Mouse (Mus musculus): ENCODE results near the gene Pnmal1. TPM values are rescaled to one million over a fixed set of nuclear protein-coding genes. Genes with fewer than 3 reads are reported as not detected.
A peak's percentile ranks its signal among the peaks of the same experiment; 100 is the strongest.
"Not testable (repeated sequence)": the region's sequence is repeated elsewhere in the genome, so short reads cannot be mapped to it uniquely, and the experiment has no call there.

Pnmal1 gene
- polyA plus RNA-seq, 2 experiments from 2014 or later, result not detected

DNA sequence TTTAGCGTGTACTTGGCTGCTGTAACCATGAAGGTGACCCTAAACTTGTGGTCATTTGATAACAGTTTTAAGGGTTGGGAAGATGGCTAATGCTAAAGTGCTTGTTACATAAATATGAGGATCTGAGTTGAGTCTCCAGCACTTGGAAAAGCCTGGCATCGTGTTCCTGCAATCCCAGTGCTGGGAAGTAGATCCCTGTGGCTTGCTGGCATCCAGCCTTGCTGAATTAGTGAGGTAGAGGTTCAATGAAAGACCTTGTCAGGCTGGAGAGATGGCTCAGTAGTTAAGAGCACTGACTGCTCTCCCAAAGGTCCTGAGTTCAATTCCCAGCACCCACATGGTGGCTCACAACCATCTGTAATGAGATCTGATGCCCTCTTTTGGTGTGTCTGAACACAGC lies 5.7 kb upstream of the Pnmal1 start:
- not testable (repeated sequence) for ATAC-seq

DNA sequence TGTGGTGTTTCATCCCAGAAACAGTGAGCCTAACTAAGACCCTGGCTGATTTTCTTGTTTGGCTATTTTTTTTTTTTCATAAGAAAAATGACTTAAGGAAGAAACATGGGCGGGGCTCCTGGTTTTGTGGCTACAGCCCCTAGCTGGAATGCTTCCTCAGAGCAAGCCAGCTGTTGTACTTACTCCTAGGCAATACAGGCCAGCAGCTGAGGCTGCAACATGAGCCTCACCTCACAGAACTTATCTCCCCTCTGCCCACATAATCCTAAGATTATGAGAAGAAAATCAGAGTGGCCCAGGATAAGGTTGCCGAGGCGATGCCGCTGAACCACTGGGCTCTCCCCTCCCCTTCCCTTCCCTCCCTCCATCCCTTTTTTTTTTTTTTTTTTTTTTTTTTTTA lies 3.8 kb upstream of the Pnmal1 start:
- ATAC-seq, result no peak

DNA sequence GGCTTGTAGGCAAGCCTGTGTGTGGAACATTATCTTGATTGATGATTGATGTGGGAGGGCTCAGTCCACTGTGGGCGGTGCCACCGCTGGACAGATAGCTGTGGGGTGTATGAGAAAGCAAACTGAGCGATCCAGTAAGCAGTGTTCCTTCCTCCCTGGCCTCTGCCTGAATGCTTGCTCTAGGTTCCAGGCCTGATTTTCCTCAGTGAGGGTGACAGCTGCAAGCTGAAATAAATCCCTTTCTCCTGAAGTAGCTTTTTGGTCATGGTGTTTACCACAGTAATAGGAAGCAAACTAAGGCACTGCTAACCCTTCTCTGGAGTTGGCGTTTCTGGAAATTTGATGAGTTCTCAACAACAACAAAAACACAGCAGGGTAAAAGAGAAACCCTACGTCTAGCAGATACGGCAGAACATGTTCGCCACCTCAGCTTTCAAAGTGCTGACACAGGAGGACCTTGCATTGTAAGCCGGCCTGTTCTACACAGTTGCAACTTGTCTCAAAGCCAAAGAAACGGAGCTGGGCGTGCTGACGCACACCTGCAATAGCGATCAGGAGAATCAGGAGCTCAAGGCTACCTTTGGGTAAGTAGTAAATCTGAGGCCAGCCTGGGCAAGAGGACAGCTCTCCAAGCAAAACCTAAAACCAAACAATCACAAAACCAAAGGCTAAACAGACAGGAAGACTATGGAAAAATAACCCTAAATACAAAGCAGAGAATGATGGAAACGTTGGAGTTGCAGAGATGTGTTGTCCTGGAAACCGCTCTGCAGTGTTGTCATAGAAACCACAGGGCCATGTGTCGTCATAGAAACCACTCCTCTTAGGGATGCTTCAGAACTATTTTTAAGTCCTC lies 2.8 kb upstream of the Pnmal1 start:
- ATAC-seq, result no peak

DNA sequence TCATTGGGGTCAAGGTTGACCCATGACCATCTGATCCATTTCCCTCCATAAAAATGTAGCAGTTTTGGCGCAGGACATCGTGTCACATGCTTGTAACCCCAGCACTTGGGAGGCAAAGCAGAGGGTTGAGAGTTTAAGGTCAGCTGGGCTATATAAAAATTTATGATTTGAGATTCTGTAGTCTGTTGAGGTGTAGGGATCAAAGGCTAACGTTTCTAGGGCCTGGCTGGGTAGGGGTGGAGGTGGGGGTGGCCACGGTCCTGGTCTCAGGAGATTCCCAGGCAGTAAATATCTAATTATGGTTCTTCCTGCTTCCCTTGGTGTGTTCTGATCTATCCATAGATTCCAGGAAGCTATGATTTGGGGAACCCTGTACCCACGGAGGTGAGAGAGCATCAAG lies 2.2 kb downstream of the Pnmal1 start:
- ATAC-seq, result no peak

DNA sequence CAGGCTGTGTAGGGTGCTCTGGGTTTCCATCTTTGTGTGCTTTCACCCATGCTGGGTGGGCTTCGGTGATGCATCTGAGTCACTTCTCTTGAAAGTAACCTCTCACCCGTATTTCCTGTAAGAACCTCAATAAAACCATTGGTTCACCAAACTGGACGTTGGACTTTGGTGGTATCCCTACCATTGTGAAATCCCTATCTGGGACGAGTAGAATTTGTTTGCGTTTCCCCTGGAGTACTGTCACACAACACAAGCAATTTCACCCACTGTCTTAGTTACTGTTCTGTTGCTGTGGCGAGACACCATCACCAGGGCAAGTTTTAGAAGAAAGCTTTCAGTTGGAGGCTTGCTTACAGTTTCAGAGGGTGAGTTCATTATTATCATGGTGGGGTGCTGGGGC lies 8.9 kb downstream of the Pnmal1 start:
- ATAC-seq, result no peak

DNA sequence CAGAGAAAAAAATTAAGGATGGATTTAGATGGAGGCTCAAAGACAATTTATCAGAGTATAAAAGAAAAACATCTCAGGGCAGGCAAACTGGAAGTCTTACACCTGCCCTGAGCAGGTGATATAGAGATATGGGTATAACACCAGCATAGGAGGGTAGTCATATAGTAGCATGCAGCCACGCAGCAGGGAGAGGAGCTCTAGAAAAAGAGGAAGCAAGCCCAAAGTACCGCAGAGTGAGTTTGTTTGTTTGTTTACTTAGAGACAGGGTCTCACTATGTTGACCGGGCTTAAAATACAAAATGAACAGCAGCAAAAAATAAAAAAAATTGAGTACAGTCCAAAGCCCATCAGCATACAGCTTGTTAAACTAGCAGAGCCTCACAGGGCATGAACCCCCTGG lies 11.7 kb downstream of the Pnmal1 start:
- ATAC-seq, result no peak

DNA sequence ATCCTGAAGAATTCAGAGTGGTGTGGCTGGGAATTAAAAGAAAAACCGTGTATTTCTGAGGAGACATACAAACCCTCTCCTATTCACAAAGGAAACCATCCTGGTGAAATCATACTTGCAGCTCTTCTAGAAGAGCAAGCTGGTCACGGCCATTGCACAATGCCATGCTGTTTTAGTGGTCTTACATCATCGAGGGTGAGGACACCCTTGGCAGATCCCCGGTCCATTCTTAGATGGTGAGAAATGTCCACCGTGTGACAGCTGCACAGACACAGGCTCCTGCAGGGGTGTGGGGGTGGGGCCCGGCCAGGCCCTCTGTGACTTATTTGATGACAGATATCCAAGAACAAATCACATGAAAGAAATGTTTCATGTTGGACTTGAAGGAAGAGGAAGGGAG lies 14.5 kb downstream of the Pnmal1 start:
- no peak for ATAC-seq

DNA sequence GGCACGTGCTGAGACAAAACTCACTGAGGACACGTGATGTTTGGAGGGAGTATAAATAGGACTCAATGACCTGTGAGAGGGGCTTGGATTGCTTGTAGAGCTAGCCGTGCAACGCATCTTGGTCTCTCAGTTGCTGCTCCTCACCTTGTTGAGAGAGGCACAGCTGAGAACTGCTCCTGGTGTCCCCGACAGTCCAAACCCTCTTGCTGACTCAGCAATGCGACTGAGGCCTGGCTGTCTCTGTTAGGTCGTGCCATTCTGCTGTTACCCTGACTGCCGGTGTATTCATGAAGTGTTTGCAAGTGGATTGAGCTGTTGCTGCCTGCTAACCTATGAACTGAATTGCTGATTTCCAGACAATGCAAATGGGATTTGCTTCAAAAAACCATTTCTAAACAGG lies 16.8 kb downstream of the Pnmal1 start:
- ATAC-seq, result no peak

DNA sequence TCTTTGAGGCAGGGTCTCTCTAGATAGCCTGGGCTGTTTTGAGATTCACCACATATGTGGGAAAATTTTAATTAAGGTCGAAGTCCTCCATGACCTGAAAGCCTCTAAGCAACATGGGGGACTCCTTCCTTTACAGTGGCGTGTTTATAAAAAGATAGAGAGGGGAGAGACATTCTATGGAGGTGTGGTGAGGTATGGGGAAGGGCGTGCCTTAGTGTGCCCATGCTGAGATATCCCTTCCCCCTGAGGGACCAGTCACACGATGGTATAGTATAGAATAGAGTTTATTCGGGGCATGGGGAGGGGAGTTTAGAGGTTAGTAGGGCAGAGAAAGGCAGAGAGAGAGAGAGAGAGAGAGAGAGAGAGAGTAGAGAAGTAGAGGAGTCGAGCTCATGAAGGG lies 18.7 kb downstream of the Pnmal1 start:
- no peak for ATAC-seq

DNA sequence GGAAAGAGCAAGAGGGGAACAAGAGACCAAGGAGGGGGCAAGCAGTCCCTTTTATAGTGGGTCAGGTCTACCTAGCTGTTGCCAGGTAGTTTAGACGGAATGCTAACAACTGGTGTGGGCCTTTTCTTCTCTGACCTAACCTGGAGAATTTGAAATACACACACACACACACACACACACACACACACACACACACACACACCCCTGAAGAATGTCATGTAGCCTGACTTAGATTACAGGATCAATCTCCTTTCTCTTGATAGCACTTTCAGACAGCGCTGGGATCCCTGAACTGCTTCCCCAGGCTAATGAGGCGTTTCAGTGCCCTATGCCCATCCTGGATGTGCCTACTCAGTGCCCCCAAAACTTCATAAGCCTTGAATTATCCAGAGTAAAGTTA lies 19.1 kb downstream of the Pnmal1 start:
- ATAC-seq, result no peak

DNA sequence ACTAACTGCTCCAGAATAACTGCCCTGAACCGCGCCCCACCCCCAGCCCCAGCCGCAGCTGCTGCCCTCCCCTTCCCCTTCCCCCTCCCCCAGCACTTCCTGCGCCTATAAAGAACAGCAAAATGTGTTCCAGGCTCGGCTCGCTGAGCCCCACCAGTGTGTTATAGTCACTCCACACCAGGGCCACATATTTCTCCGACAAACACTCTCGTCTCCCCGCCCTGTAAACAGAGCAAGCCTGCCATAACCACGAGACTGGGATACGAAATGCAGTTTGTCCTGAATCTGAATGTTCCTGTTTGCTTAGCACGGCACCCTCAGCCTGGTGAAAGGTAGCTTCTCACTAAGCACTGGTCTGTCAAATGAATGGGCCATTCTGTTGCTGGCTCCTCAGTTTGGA lies 20.9 kb downstream of the Pnmal1 start:
- ATAC-seq, result peak; percentile 36

DNA sequence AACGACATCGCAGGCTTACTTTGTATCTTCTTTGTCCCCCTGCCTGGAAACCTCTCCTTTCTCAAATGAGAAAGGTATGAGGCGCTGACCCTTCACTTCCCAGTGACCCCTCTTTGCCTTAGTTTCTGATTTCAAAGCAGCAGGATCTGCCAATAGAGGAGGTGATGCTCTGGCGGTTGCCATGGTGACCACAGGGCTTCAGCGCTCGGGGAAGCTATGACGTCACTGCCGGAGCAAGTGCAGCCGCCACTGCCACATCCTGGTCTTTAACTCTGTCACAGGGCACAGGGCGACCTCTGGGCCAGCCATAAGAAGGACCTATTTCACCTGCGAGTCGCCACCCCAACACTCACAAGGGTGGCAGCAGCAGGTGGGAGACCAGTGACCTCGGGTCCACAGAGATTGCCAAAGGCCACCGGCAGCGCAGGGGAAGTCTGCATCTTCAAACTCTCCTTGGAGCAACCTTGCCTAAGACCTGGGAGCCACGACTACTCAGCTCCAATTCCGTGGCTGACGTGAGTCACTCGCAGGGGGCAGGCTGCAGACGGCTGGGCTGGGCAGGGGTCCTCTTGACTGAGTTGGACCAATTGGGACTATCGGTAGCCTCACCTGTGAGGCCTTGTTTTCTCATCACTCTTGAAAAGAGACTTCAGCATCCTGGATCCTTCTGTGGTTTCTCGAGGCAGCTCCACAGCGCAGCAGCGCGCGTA lies 23.5 kb downstream of the Pnmal1 start, which contains the start of gene Gm42372:
TSS of gene Gm42372 (plus strand) at position 228 of the 710 bp plus-strand sequence.
- peak; percentile 95 for ATAC-seq

DNA sequence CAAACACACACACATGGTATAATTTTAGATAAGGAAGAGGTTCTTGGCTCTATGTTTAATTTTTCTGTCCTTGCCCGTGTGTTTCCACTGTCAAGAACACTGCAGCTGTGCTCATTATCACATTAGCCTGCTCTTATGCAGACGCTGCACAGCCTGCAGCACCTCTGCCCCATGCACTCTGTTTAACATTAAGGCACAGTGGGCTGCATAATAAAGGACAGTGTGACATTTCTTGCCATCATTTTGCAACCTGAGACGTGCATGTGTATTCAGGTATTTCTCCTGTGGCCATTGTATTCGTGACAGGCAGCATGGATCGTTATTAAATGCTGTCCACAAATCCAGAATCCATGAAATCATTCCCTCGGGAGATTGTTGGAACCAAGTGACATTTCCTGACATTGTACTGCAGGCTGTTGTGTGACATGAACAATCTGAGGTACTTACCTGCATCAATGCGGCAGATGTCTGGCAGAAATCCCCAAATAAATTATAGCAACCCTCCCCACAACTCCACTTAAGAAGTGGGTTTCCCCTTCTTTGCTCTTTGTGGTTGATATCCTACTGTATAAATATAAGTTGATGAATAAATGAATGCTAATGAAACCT lies 28.2 kb downstream of the Pnmal1 start:
- ATAC-seq, result no peak

DNA sequence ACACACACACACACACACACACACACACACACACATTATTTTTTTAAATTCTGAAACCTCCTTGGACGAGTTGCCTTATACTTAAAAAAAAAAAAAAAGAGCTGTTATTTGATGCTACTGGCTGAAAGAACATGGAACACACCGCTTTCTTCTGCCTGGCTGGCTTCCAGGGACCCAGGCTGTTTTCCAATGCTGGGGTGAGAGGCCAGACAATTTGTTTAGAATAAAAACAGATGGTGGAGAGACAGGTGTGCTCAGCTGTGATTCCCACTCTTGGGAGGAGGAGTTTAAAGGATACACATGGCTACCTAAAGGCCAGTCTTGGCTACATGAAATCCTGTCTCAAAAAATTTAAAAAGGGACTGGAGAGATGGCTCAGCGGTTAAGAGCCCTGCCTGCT lies 28.9 kb downstream of the Pnmal1 start:
- no peak for ATAC-seq

DNA sequence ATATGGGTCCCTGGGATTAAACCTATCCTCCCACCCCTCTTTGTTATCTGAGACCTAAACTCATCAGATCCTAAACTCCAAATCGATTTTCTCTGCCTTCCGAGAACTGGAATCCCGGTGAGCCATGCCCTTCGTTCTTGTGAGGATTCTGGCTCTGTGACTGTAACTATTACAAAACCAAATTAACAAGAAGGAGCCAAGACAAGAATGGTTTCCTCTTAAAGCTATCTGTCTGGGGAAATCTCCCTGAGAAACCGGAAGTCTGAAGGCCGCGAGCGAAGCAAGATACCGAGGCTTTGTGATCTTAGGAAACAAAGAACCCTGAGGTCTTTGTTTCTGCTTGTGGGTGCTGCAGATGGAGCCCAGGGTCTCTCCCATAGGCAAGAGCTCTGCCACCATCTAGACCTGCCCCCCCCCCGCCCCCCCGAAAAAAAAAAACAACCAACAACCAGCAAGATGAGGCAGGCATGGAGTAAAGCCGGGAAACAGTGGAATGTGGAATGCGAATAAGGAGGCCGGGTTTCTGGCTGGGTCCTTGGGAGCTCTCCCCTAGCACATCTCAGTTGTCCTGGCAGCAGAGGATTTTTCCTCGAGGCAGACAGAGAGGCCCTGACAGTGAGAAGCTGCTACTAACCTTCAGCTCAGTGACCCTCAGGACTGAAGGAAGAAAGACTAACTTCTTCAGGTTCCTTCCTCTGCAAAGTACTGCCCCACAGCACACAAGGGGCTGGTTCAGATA lies 30.7 kb downstream of the Pnmal1 start:
- peak; percentile 84 for ATAC-seq

DNA sequence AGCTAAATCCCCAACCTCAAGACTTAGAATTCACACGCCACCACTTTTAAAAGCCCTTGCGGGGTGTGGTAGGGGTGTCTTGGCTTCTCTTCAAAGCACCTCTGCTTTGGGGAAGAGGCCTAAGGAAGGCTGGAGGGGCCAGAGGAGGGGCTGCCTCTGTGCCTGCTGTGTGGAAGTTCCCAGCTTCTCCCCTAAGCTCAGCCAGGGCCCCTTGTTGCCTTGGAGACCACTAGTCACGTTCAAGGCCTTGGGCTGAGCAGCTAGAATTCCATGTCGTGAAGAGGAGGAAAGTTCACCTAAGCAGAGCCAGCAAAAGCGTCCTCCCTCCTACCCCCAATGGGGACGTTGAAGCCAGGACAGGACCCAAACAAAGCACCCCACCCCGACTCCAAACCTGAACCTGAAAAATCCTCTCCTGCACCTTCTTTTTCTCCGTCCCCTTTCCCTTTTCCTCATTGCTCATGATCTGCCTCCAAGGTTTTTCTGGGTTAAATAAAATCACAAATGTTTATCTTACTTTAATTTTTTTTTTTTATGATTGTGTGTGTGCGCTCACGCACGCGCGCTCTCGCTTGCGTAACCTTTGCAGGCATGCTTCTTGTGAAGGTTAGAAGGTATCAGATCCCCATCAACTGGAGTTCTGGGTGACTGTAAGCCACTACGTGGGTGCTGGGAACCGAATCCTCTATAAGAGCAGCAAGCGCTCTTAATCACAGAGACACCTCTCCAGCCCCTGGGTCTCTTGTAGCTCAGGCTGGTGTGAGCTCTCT lies 32.4 kb downstream of the Pnmal1 start:
- no peak for ATAC-seq

DNA sequence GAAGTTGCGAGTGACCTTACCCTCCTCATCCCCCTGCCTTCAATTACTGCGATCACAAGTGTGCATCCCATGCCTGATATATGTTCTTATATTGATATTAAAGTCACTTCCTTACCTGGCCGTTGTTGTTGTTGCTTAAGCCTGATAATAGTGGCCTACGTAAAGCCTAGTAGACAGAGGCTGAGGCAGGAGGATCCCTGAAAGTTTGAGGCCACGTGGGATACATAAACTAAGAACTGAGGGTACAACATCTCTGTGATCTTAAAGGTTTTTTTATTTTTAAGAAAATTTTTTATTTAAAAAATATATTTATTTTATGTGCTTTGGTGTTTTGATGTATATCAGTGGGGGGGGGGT lies 33.0 kb downstream of the Pnmal1 start, which contains the start of gene Ccdc8:
TSS of gene Ccdc8 (plus strand) at position 258 of the 357 bp plus-strand sequence.
- ATAC-seq, result no peak

DNA sequence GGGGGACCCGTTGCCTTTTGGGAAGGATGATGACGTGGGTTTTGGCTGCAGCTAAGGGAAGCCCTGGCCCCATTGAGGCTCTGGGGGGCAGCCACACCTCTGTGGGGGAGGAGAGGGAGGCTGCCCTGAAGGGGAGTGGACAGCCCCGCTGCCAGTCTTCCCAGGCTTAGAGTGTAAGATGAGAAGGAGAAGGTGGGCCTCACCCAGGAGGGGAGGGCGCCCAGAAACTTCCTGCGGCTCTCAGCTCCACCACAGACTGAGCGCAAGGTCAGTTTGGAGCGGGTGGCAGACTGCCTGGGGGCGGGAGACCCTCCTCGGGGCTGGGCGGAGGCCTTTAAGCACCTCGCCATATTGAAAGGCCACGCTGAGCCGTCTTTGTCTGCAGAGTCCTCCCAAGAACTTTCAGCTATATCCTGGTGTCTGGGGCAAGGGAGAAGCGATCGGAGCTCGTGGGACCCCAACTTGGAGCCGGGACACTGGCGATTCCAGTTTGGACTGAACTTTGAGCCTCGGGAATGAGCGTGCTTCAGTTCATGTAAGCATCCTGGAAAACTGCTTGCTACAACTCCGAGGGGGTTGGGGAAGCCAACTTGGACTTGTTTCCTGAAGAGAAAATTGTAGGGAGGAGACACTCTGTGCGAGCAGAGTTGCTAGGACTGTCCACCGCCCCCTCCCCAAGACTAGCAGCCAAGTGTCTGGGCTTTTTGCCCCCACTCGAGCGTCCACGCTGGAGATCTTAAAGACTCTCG lies 34.3 kb downstream of the Pnmal1 start:
- no peak for ATAC-seq

DNA sequence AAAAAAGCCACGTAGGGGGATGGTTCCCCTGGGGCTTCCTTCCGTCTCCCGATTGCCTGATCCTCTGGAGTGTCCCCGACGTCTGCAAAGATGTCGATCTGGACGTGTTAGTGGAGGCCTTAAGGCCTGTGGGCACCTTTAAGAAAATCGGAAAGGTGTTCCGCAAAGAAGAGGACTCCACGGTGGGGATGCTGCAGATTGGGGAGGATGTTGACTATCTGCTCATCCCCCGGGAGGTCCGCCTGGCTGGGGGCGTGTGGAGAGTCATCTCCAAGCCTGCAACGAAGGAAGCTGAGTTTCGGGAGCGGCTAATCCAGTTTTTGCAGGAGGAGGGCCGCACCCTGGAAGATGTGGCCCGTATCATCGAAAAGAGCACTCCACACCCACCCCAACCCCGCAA lies 34.9 kb downstream of the Pnmal1 start:
- ATAC-seq, result no peak

DNA sequence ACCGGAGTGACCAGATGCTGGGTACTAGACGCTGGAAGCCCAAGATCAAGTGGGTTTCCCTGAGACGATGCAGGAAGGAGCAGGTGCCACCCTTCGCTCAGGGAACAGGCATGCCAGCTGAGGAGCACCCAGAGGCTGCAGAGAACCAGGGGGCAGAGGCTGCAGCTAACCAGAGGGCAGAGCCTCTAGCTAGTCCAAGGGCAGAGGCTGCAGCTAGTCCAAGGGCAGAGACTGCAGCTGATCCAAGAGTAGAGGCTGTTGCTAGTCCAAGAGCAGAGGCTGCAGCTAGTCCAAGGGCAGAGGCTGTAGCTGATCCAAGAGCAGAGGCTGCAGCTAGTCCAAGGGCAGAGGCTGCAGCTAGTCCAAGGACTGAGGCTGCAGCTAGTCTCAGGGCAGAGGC lies 35.9 kb downstream of the Pnmal1 start:
- no peak for ATAC-seq

DNA sequence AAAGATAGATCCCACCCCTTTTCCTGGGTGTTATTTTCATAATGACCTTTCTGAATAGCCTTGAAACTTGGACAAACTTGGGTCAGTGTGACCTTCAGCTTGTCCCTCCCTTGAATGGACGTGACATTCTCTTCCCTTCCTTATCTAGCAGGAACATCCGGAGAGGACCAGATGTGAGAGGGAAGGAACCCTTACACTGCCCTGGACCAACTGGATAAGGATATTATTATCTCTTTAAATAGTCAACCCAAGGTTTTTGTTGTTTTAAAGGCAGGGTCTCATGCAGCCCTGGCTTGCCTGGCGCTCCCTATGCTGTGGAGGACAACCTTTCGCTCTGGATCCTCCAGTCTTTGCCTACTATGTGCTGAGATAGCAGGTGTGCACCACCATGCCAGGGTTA lies 39.8 kb downstream of the Pnmal1 start:
- ATAC-seq, result peak; percentile 15
